Comparison of ENCODE assay signal across 8 mouse cellular contexts in the genomic region with DNA sequence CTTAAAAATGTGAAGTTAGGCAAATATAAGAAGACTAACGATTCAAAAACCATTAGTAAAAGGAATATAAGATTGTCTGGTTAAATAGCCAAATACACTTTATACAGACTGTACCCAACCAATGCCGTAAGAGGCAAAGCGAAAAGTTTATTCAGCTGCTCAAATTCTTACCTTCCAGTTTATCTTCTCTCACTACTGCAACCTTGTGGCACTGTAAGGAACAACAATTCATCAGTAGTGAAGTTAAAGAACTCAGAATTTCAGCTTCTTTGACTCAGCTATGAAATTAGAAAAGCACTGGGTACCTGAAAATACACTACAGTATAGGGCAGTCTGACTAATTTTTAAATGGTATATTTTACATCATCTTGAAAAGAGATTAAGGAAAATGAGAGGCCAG. TPM values are rescaled to one million over a fixed set of nuclear protein-coding genes. Genes with fewer than 3 reads are reported as not detected.
DNase-seq lines count a peak whose midpoint lies in the region; ATAC-seq lines count a peak whose summit lies in the region.

No protein-coding gene starts in this region.

- DNase-seq in adrenal gland, postnatal 14 days: peak; percentile 11
- no peak for DNase-seq in adrenal gland, adult 2 months
- DNase-seq in kidney, postnatal 36 days: peak; percentile 41 to 48
- DNase-seq in kidney, adult 11 months: no peak
- DNase-seq in A20 (ENCODE audit: low read depth, low spot score): peak; percentile 22
- peak; percentile 10 for DNase-seq in embryo, embryonic 9.5 days (ENCODE audit: extremely low spot score)
- no peak for DNase-seq in gastrocnemius, adult 8-10 months (ENCODE audit: low spot score in 2 of 2)

- no peak for ATAC-seq in megakaryocyte-erythroid progenitor cell, adult 5-6 weeks (replicated peaks; ENCODE audit: low FRiP score, low TSS enrichment, poor library complexity, severe bottlenecking)

RNA-seq across cellular contexts. Expression of a gene that starts 13.0 kb away (rescaled TPM):
- 22.5 and 30.0 TPM in 2 replicates for total RNA-seq in adrenal gland, postnatal 14 days (2021)
- total RNA-seq in adrenal gland, adult 2 months (2021): 10 to 100 TPM; 22.4 to 23.3 TPM
- 2.4 and 4.1 TPM in 2 replicates for polyA plus RNA-seq in adrenal gland, adult 2 months (2012; rRNA removed)
- total RNA-seq in megakaryocyte-erythroid progenitor cell, adult 5-6 weeks (2014; fragmentation: Nextera tagmentation): 91.8 and 98.7 TPM in 2 replicates
- 97.0 and 121 TPM in 2 replicates for total RNA-seq in megakaryocyte-erythroid progenitor cell, adult 5-6 weeks (2017)
- 1 to 10 TPM; 4.2 to 6.6 (median 5.0) TPM for total RNA-seq in gastrocnemius, adult 8-10 months (2022)

RNA-seq across cellular contexts. Expression of a gene that starts 50.7 kb away (rescaled TPM):
- 5.7 and 7.0 TPM in 2 replicates for total RNA-seq in adrenal gland, postnatal 14 days (2021)
- 1 to 10 TPM; 3.0 to 6.0 TPM for total RNA-seq in adrenal gland, adult 2 months (2021)
- polyA plus RNA-seq in adrenal gland, adult 2 months (2012; rRNA removed): 12.9 and 15.5 TPM in 2 replicates
- total RNA-seq in megakaryocyte-erythroid progenitor cell, adult 5-6 weeks (2014; fragmentation: Nextera tagmentation): 5.2 and 13.0 TPM in 2 replicates
- 8.5 and 16.9 TPM in 2 replicates for total RNA-seq in megakaryocyte-erythroid progenitor cell, adult 5-6 weeks (2017)
- 1 to 10 TPM; 4.1 to 5.6 (median 4.5) TPM for total RNA-seq in gastrocnemius, adult 8-10 months (2022)

Comparison
In these comparisons a context has a peak if more than half of its experiments do, and no peak if none do; other contexts are left out.
1. DNase-seq: peak in adrenal gland, postnatal 14 days (single experiment), kidney, postnatal 36 days (2 of 2), A20 (single experiment) and embryo, embryonic 9.5 days (single experiment); none in adrenal gland, adult 2 months (single experiment), kidney, adult 11 months (single experiment) and gastrocnemius, adult 8-10 months (0 of 2).